Mouse (Mus musculus) macrophage (primary cell): ENCODE results near the gene Eva1c. TPM values are rescaled to one million over a fixed set of nuclear protein-coding genes. Genes with fewer than 3 reads are reported as not detected.

Source experiments
- H3K27ac ChIP-seq: fragments of 350-480 bp; formaldehyde crosslinking; 2 replicates; pipeline ENCODE4 v1.9.0; 2021
- H3K36me3 ChIP-seq: fragments of 350-480 bp; formaldehyde crosslinking; 2 replicates; pipeline ENCODE4 v1.9.0; 2021; ENCODE audit errors: inconsistent target
- H3K4me3 ChIP-seq: fragments of 350-480 bp; formaldehyde crosslinking; 2 replicates; pipeline ENCODE4 v1.9.0; 2021; ENCODE audit errors: inconsistent target
- H3K79me2 ChIP-seq: fragments of 350-480 bp; formaldehyde crosslinking; 2 replicates; pipeline ENCODE4 v1.9.0; 2021; ENCODE audit errors: inconsistent target
- WGBS: methylation state at CpG from one replicate; pipeline ENCODE4 v1.1.7; 2026; ENCODE audit warnings: inconsistent platforms; ENCODE audit not compliant: missing documents; 5-methylcytosine and 5-hydroxymethylcytosine counted together
- polyA plus RNA-seq: library from polyadenylated mRNA; stranded (reverse); fragments of 250-400 nt; gene quantifications from 3 replicates; pipeline ENCODE4 v1.2.4, GENCODE M21; 2018; ENCODE audit warnings: inconsistent platforms

The Eva1c gene
- polyA plus RNA-seq, 1 experiment from 2014 or later: not detected

- no peak overlapping the region for H3K4me3 ChIP-seq
These were observed 5.2 kb downstream of the Eva1c start for GRCm38 (mm10) chr16:90831676-90832075.

DNA sequence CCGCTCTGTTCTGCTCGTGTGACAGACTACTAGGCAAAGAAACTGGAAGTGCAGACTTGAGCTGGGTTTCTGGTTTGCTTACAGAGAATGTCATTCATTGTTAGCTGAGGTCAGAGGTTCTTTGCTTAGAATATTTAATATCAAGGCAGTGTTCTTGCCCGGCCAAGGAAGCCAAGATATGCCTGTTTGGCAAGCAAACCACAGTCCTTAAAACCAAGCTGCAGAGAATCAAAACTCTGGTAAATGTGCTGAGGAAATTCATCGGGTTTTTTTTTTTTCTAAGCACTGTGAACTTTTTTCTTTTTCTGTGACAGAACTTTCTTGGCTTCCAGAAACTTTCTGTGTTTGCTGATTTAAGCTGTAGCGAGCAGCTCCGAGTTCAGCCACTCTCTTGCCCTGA is 6.0 kb downstream of the Eva1c start:
- H3K4me3 ChIP-seq: no peak overlapping the region
- H3K79me2 ChIP-seq: no peaks in the 10 kb centered on the region
- no peaks in the 10 kb centered on the region for H3K36me3 ChIP-seq
- no peak overlapping the region for H3K27ac ChIP-seq
- 51% methylated on average over 6 of the region's 6 CpGs for WGBS

More at GRCm38 (mm10) chr16:90831676-90832075, 5.2 kb downstream of the Eva1c start:
- Histone ChIP-seq H3K79me2 (no peaks in the 10 kb centered on the region), H3K36me3 (no peaks in the 10 kb centered on the region), H3K27ac (no peak overlapping the region)
- WGBS: 27% methylated on average over 15 of the region's 15 CpGs

DNA sequence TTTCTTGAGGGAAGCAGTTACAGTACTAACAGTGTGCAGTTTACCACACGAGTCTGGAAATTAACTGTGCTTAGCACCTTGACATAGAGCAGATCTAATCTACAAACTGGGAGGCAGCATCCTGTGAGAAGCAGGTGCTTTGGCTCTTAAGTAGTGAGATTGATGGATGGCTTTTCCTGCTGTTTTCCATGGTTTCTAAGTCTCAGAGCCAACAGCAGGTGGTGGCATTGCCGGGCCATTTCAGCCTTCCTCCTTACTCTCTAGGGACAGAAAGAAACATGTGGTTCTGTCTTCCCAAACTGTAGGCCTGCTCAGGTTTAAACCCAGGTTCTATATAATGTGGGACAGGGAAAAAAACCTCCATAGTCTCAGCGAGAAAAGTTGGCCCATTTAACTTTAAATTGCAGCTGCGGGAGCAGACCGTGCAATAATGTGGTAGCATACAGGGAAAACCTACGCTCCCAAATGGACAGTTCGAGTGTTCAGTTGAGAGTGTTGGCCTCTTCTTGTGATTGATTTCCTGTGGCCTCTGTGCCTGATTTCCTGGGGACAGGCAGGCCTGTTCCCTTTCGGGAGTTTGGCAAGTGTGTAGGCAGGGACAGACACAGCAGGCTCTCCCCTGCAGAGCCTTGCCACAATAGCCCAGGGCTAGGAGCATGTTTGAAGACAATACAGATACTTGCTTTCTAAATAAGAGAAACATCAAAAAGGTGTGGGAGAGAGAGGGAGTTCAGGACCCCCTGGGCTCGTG is 6.7 kb downstream of the Eva1c start:
- 67% methylated on average over 9 of the region's 9 CpGs for WGBS
- Histone ChIP-seq H3K4me3 (no peak overlapping the region), H3K79me2 (no peaks in the 10 kb centered on the region), H3K36me3 (no peaks in the 10 kb centered on the region), H3K27ac (no peak overlapping the region)

DNA sequence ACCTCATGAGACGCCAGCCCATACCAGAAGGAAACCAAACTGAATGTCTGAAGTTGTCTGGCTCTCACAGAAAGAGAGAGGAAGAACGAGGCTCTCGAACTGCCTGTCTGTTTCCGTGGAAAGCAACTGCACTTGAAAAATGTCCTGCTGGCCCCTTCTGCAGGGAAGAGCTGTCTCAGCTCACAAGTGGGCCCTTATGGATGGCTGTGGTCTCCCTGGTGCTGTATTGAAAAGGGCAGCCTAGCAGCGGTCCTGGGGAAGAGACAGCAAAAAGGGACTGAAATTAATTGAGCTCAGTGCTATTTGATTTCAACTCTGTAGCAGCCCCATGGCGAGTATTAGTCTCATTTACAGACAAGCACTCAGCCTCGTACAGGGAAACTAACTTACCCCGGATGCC is 10.9 kb downstream of the Eva1c start:
- H3K36me3 ChIP-seq: no peaks in the 10 kb centered on the region
- 59% methylated on average over 8 of the region's 8 CpGs for WGBS

GRCm38 (mm10) chr16:90842164-90842563 is 15.6 kb downstream of the Eva1c start:
- no peak overlapping the region for H3K4me3 ChIP-seq
- no peaks in the 10 kb centered on the region for H3K36me3 ChIP-seq
- H3K79me2 ChIP-seq: no peaks in the 10 kb centered on the region
- WGBS: 94% methylated on average over 9 of the region's 9 CpGs
- no peak overlapping the region for H3K27ac ChIP-seq

More for the DNA sequence above, 10.9 kb downstream of the Eva1c start:
- Histone ChIP-seq H3K79me2 (no peaks in the 10 kb centered on the region), H3K4me3 (no peak overlapping the region), H3K27ac (no peak overlapping the region)

GRCm38 (mm10) chr16:90845038-90845437 is 18.5 kb downstream of the Eva1c start:
- no peak overlapping the region for H3K27ac ChIP-seq
- 76% methylated on average over 6 of the region's 6 CpGs for WGBS
- H3K4me3 ChIP-seq: no peak overlapping the region
- H3K79me2 ChIP-seq: no peaks in the 10 kb centered on the region
- no peaks in the 10 kb centered on the region for H3K36me3 ChIP-seq

DNA sequence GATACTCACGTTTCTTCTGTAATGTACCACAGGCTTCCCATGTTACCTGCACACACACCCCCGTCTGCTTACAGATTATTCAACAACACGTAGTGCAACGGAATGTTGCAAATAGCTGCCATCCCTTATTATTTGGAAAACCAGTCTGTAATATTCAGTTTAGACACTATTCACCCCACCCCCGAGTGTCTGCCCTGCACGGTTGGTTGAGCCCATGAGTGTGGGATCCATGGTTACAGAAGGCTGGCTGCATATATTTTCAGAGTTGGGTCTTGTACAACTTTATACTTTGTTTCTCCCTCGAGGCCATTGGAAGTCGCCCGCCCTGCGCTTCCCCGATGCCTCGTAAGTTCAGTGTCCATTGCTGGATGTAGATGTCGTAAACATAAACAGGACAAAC is 19.1 kb downstream of the Eva1c start:
- Histone ChIP-seq H3K79me2 (no peaks in the 10 kb centered on the region), H3K36me3 (no peaks in the 10 kb centered on the region), H3K27ac (no peak overlapping the region), H3K4me3 (no peak overlapping the region)
- 94% methylated on average over 13 of the region's 13 CpGs for WGBS

- no peak overlapping the region for H3K4me3 ChIP-seq
- no peaks in the 10 kb centered on the region for H3K79me2 ChIP-seq
- 35% methylated on average over 7 of the region's 7 CpGs for WGBS
- no peaks in the 10 kb centered on the region for H3K36me3 ChIP-seq
- no peak overlapping the region for H3K27ac ChIP-seq
These were observed 22.2 kb downstream of the Eva1c start for GRCm38 (mm10) chr16:90848697-90849096.

DNA sequence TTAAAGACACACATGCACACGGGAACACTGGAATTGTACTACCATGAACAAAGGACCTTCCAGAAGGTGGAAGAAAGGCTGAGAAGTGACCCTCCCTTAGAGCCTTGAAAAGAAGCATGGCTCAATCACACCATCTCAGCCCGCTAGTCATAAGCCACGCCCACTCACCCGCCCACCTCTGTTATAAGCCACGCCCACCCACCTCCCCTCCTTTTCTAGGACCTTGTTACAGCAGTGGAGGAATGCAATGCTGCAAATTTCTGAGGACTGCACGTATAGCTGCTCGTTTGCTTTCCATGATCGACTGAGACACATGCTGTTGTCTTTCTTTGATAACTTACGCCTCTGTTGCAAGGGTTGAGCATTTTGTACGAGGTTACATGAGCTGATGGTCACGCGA is 22.7 kb downstream of the Eva1c start:
- H3K36me3 ChIP-seq: no peaks in the 10 kb centered on the region
- no peaks in the 10 kb centered on the region for H3K79me2 ChIP-seq
- WGBS: 64% methylated on average over 11 of the region's 12 CpGs
- no peak overlapping the region for H3K4me3 ChIP-seq
- H3K27ac ChIP-seq: no peak overlapping the region

DNA sequence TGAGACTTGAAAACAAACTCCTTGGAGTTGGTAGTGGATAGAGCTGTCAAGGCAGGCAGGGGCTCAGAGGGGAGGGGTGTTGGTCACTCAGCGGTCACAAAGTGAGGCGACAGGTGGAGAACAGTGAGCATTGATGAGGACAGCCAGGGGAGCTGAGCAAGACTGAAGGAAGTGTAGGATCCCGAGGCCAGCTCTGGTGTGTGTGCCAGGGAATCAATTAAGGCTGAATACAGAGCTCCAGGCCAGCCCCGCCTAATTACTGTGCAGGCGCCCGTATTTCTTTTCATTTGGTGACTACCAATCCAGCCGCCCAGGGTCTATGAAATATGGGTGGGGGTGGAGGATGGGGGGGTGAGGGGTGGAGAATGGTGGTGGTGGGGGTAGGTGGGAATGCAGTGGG is 24.4 kb downstream of the Eva1c start:
- H3K4me3 ChIP-seq: no peak overlapping the region
- no peak overlapping the region for H3K27ac ChIP-seq
- no peaks in the 10 kb centered on the region for H3K36me3 ChIP-seq
- no peaks in the 10 kb centered on the region for H3K79me2 ChIP-seq
- WGBS: 80% methylated on average over 7 of the region's 7 CpGs

- Histone ChIP-seq H3K4me3 (no peak overlapping the region), H3K27ac (no peak overlapping the region), H3K79me2 (no peaks in the 10 kb centered on the region), H3K36me3 (no peaks in the 10 kb centered on the region)
- 78% methylated on average over 11 of the region's 11 CpGs for WGBS
These were observed 25.3 kb downstream of the Eva1c start for GRCm38 (mm10) chr16:90851621-90852334.

DNA sequence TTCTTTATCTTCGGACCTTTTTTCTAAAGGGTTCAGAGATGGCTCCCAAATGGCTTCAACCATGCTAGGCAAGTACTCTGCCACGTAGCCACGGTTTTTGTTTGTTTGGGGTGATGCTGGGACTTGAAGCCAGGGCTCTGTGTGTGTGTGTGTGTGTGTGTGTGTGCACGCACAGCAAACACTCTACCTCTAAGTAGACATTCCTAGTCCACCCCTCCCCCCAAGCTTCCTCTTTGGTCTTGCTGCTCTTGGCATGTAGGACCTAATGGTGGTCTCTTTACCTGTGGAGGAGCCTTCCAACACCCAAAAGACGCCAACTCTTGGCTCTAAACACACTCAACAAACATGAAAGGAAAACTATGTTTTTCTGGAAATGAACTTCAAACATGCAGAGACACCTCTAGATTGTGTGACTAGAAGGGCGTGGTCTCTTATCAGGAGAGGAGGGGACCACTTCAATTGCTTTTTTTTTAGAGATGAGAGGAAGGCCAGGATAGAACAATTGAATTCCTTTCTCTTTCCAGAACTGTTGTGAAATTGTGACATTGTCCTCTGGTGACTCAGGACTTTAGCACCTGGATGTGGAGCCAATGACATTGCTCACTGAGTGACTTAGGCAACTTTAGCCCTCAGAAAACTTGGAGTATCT is 30.2 kb downstream of the Eva1c start:
- Histone ChIP-seq H3K36me3 (no peaks in the 10 kb centered on the region), H3K79me2 (no peaks in the 10 kb centered on the region), H3K27ac (no peak overlapping the region), H3K4me3 (no peak overlapping the region)
- WGBS: 83% methylated on average over 5 of the region's 6 CpGs

GRCm38 (mm10) chr16:90858206-90858605 is 31.7 kb downstream of the Eva1c start:
- no peak overlapping the region for H3K4me3 ChIP-seq
- 96% methylated on average over 4 of the region's 4 CpGs for WGBS
- no peak overlapping the region for H3K27ac ChIP-seq
- H3K36me3 ChIP-seq: no peaks in the 10 kb centered on the region
- no peaks in the 10 kb centered on the region for H3K79me2 ChIP-seq

DNA sequence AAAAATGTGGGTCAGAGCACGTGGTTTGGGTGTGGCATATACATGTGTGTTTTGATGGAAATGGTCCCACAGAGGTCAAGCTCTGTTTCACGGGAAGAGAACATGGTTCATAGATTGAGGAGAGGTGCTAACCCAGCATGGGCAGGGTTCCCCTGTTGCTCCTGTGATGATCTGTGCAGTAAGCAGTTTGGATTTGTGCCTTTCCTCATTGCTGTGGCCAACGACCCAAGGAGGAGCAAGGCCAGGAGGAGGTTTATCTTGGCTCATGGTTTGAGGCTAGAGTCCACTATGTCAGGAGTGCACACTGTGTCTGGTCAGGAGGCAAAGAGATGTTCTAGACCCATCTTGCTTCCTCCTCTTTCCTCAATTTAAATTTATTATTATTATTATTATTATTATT is 36.5 kb downstream of the Eva1c start:
- no peaks in the 10 kb centered on the region for H3K36me3 ChIP-seq
- no peak overlapping the region for H3K4me3 ChIP-seq
- H3K27ac ChIP-seq: no peak overlapping the region
- WGBS: 73% methylated on average over 3 of the region's 3 CpGs
- H3K79me2 ChIP-seq: no peaks in the 10 kb centered on the region

- no peak overlapping the region for H3K4me3 ChIP-seq
- H3K27ac ChIP-seq: no peak overlapping the region
- H3K36me3 ChIP-seq: no peaks in the 10 kb centered on the region
- 87% methylated on average over 10 of the region's 10 CpGs for WGBS
- no peaks in the 10 kb centered on the region for H3K79me2 ChIP-seq
These were observed 37.0 kb downstream of the Eva1c start for GRCm38 (mm10) chr16:90863468-90864046.
